Mouse (Mus musculus) cortical plate, adult 2 months (tissue): ENCODE data around the gene Cytip.

Source experiments
- CTCF ChIP-seq: fragments of 200-500 bp; IDR thresholded peaks from 2 replicates; pipeline ENCODE4 v1.5.1; 2011; ENCODE audit warnings: mild to moderate bottlenecking, control low read depth, low read length; ENCODE audit not compliant: insufficient read depth; ENCODE audit errors: extremely low read depth
- POLR2A ChIP-seq: fragments of 200-500 bp; IDR thresholded peaks from 2 replicates; pipeline ENCODE4 v1.6.1; 2011; ENCODE audit warnings: mild to moderate bottlenecking, low read length, control low read depth; ENCODE audit not compliant: insufficient read depth; ENCODE audit errors: extremely low read depth

- no peak for TF ChIP-seq CTCF
- TF ChIP-seq POLR2A: no peak
Observed at GRCm38 (mm10) chr2:58187310-58188051, 7.9 kb downstream of the Cytip start.
